Mouse (Mus musculus): Measurements from ENCODE around the gene 1600002K03Rik. TPM values are rescaled to one million over a fixed set of nuclear protein-coding genes. Genes with fewer than 3 reads are reported as not detected.

Gene 1600002K03Rik
- polyA plus RNA-seq, 2 experiments, result 12.8 to 15.5 TPM

DNA sequence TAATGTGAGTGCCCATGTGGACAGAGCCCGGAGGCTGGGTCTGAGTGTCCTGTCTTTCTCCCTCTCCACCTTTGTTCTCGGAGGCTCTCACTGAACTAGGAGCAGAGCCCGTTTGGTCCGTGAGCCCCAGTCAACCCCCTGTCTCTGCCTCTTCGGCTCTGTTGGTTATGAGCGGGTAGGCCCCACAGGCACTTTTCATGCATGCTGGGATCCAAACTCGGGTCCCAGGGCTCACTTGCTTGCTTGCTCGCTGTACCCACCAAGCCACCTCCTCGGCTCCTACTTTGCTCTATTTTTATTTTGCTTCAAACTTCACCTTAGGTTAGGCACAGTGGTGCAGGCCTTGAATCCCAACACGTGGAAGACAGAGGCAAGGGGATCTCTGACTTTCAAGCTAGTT lies 15.0 kb downstream of the 1600002K03Rik start:
- H3K27me3 ChIP-seq (ENCODE audit: control insufficient read depth, insufficient read depth, low read length), result peaks cover 22% of the 10 kb centered on the region
- no peak overlapping the region for H3K9ac ChIP-seq (ENCODE audit: low read depth, low read length, severe bottlenecking)
- H3K27ac ChIP-seq (replicated peaks; ENCODE audit: low read depth, low read length), result no peak overlapping the region
- no peak overlapping the region for H3K4me3 ChIP-seq (replicated peaks; ENCODE audit: low read length)
- ATAC-seq (ENCODE audit: low FRiP score, low read depth) (no peak), DNase-seq (ENCODE audit: low spot score) (no peak)
- H3K9me3 ChIP-seq (ENCODE audit: control insufficient read depth, low read length), result no peaks in the 10 kb centered on the region
- H3K4me1 ChIP-seq (ENCODE audit: control insufficient read depth, insufficient read depth, low read length), result peaks cover 10% of the 10 kb centered on the region
- H3K36me3 ChIP-seq (ENCODE audit: control insufficient read depth, insufficient read depth, low read length), result peaks cover 37% of the 10 kb centered on the region
- WGBS, result 93% methylated on average over 10 of the region's 10 CpGs
- TF ChIP-seq POLR2A (IDR thresholded peaks at IDR 0.05; ENCODE audit: borderline replicate concordance, extremely low read depth, insufficient read depth, insufficient read length), result no peak
- no peak overlapping the region for H3K4me2 ChIP-seq (replicated peaks; ENCODE audit: low read depth, low read length, severe bottlenecking)

DNA sequence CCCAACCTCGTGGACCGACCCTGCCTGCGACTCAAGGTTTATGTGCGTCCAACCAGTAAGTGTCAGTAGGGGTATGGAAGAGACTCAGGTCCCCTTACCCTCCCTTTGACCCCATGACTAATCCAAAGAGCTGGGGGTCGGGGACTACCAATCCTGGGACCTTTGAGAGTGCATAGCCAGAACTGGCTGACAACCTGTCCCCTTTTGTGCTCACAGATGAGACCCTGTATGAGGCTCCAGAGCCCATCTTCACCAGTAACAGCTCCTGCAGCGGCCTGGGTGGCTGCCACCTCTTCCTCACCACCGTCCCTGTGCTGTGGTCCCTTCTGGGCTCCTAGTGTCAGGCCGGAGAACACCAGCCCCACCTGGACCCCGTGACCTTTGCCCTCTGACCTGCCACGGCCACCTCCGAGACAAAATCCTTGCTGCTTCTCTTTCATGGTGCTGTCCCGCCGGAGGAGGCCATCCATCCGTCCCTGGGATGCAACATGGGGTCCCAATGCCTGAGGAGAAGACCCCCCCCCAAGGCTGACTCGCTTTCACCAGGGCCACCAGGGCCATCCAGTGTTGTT lies 15.8 kb downstream of the 1600002K03Rik start:
- WGBS, result 79% methylated on average over 15 of the region's 15 CpGs
- Histone ChIP-seq H3K4me2 (replicated peaks; ENCODE audit: low read depth, low read length, severe bottlenecking) (no peak overlapping the region), H3K9ac (ENCODE audit: low read depth, low read length, severe bottlenecking) (no peak overlapping the region), H3K4me3 (replicated peaks; ENCODE audit: low read length) (no peak overlapping the region), H3K36me3 (ENCODE audit: control insufficient read depth, insufficient read depth, low read length) (peaks cover 33% of the 10 kb centered on the region), H3K27ac (replicated peaks; ENCODE audit: low read depth, low read length) (no peak overlapping the region), H3K27me3 (ENCODE audit: control insufficient read depth, insufficient read depth, low read length) (peaks cover 22% of the 10 kb centered on the region), H3K4me1 (ENCODE audit: control insufficient read depth, insufficient read depth, low read length) (peaks cover 10% of the 10 kb centered on the region), H3K9me3 (ENCODE audit: control insufficient read depth, low read length) (no peaks in the 10 kb centered on the region)
- ATAC-seq (ENCODE audit: low FRiP score, low read depth) (no peak), DNase-seq (ENCODE audit: low spot score) (no peak)
- no peak for TF ChIP-seq POLR2A (IDR thresholded peaks at IDR 0.05; ENCODE audit: borderline replicate concordance, extremely low read depth, insufficient read depth, insufficient read length)

DNA sequence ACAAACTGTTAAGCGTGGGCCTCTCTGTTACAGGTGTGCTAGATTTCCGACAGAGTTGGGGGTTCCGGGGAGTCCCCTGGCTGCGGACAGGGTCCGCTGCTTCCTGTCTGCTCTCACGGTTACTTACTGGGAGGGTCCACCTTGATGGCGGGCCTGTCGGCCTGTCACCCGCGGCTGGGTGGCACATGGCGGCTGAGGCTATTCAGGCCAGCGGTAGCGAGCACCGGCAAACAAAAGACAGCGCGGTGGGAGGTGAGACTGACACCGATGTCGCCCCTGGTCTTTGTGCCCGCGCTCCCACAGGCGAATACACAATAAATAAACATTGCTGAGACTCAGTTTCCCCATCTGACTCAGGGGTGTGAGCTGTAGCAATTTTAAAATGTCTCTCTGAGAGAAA lies 17.3 kb downstream of the 1600002K03Rik start:
- WGBS, result 12% methylated on average over 21 of the region's 21 CpGs
- Histone ChIP-seq H3K4me1 (ENCODE audit: control insufficient read depth, insufficient read depth, low read length) (peaks cover 10% of the 10 kb centered on the region), H3K27ac (replicated peaks; ENCODE audit: low read depth, low read length) (no peak overlapping the region), H3K9ac (ENCODE audit: low read depth, low read length, severe bottlenecking) (peak overlapping the region; percentile 58), H3K27me3 (ENCODE audit: control insufficient read depth, insufficient read depth, low read length) (peaks cover 22% of the 10 kb centered on the region), H3K4me2 (replicated peaks; ENCODE audit: low read depth, low read length, severe bottlenecking) (peak overlapping the region; percentile 48), H3K36me3 (ENCODE audit: control insufficient read depth, insufficient read depth, low read length) (peaks cover 30% of the 10 kb centered on the region), H3K9me3 (ENCODE audit: control insufficient read depth, low read length) (no peaks in the 10 kb centered on the region), H3K4me3 (replicated peaks; ENCODE audit: low read length) (peak overlapping the region; percentile 41)
- DNase-seq (ENCODE audit: low spot score) (no peak), ATAC-seq (ENCODE audit: low FRiP score, low read depth) (no peak)
- TF ChIP-seq POLR2A (IDR thresholded peaks at IDR 0.05; ENCODE audit: borderline replicate concordance, extremely low read depth, insufficient read depth, insufficient read length), result no peak

DNA sequence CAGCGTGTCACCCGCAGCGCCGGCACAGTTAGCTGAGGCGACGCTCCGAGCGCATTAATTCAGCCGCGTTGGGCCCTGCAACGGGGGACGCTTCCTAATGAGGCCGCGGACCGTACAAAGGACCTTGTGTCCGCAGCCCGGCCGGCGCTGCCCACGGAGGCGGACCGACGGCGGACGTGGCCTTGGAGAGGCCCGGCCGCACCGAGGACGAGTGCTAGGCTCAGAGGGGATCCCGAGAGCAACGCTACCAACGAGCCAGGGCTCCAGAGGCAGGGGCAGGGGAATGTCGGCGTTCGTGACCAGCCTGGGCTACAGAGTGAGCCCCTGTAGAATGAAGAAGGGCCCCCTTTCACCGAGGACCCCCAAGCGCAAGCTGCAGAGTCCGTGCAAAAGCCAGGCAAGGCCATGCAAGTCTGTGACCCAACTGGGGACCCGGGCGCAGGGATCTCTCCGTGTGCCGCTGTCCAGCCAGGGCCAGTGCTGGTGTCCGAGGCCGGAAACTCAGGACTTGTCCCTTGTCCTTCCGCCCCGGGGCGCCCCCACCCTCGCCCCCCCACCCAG lies 17.8 kb downstream of the 1600002K03Rik start:
- 2% methylated on average over 46 of the region's 48 CpGs for WGBS
- Histone ChIP-seq H3K27ac (replicated peaks; ENCODE audit: low read depth, low read length) (no peak overlapping the region), H3K4me1 (ENCODE audit: control insufficient read depth, insufficient read depth, low read length) (peaks cover 10% of the 10 kb centered on the region), H3K4me3 (replicated peaks; ENCODE audit: low read length) (peak overlapping the region; percentile 41), H3K27me3 (ENCODE audit: control insufficient read depth, insufficient read depth, low read length) (peaks cover 22% of the 10 kb centered on the region), H3K36me3 (ENCODE audit: control insufficient read depth, insufficient read depth, low read length) (peaks cover 30% of the 10 kb centered on the region), H3K9me3 (ENCODE audit: control insufficient read depth, low read length) (no peaks in the 10 kb centered on the region), H3K9ac (ENCODE audit: low read depth, low read length, severe bottlenecking) (peak overlapping the region; percentile 58), H3K4me2 (replicated peaks; ENCODE audit: low read depth, low read length, severe bottlenecking) (peak overlapping the region; percentile 48)
- TF ChIP-seq POLR2A (IDR thresholded peaks at IDR 0.05; ENCODE audit: borderline replicate concordance, extremely low read depth, insufficient read depth, insufficient read length), result no peak
- DNase-seq (ENCODE audit: low spot score) (no peak), ATAC-seq (ENCODE audit: low FRiP score, low read depth) (0 out of 2 replicates have a peak, but pooled peaks have one; percentile 19)

DNA sequence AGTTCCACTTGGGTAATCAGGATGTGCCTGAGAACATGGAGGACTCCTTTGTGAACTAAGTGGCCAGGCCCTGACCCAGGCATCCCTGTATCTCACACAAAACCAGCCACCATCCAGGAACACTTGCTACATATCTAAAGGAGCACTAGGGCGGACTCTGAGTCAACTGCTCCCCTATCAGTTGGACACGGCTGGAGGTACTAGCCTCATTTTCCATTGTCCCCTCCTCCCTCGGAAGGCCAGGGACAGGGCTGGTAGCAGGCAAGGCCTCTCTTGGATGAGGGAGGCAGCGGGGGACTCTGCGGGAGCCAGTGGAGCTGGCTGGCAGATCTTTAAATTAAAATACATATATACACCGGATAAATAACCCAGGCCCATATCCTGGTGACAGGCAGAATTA lies 21.2 kb downstream of the 1600002K03Rik start:
- peaks cover 4% of the 10 kb centered on the region for H3K36me3 ChIP-seq (ENCODE audit: control insufficient read depth, insufficient read depth, low read length)
- 74% methylated on average over 6 of the region's 6 CpGs for WGBS
- no peak overlapping the region for H3K4me2 ChIP-seq (replicated peaks; ENCODE audit: low read depth, low read length, severe bottlenecking)
- peaks cover 10% of the 10 kb centered on the region for H3K4me1 ChIP-seq (ENCODE audit: control insufficient read depth, insufficient read depth, low read length)
- ATAC-seq (ENCODE audit: low FRiP score, low read depth) (no peak), DNase-seq (ENCODE audit: low spot score) (no peak)
- no peaks in the 10 kb centered on the region for H3K9me3 ChIP-seq (ENCODE audit: control insufficient read depth, low read length)
- no peak overlapping the region for H3K27ac ChIP-seq (replicated peaks; ENCODE audit: low read depth, low read length)
- no peak for TF ChIP-seq POLR2A (IDR thresholded peaks at IDR 0.05; ENCODE audit: borderline replicate concordance, extremely low read depth, insufficient read depth, insufficient read length)
- H3K9ac ChIP-seq (ENCODE audit: low read depth, low read length, severe bottlenecking), result no peak overlapping the region
- H3K4me3 ChIP-seq (replicated peaks; ENCODE audit: low read length), result no peak overlapping the region
- H3K27me3 ChIP-seq (ENCODE audit: control insufficient read depth, insufficient read depth, low read length), result peaks cover 16% of the 10 kb centered on the region
